In the genomic region with DNA sequence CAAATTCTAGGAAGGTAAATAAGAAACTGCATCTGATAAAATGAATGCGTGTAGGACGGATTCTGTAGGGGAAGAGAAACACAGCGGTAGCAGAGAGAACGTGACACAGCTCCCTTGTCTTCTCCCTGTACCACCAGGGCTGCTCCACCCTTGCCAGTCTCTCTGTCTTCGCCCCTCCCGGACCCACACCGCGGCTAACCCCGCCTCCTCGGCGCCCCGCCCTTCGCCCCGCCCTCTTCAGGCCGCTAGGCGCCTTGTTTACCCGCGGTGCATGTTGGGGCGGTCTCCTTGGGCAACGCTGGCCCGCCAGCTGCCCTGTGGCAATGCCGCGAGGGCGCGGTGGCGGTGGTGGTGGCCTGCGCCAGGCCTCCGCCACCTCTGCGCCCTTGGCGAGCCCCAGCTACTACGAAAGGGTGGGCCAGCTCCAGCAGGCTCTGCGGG, we compare ENCODE assay signal across 8 mouse cellular contexts. TPM values are rescaled to one million over a fixed set of nuclear protein-coding genes. Genes with fewer than 3 reads are reported as not detected.
DNase-seq lines count a peak whose midpoint lies in the region; ATAC-seq and TF ChIP-seq lines count a peak whose summit lies in the region.

A gene (plus strand): TSS at position 266 of the 441 bp plus-strand sequence.

- H3K9me3 ChIP-seq in forebrain, postnatal 0 days (ENCODE audit: low read length), result no peaks in the 10 kb centered on the region
- H3K9me3 ChIP-seq in lung, embryonic 14.5 days (ENCODE audit: low read depth, low read length), result no peaks in the 10 kb centered on the region

- TF ChIP-seq POLR2A in cerebellum, adult 2 months (IDR thresholded peaks at IDR 0.05; ENCODE audit: borderline replicate concordance, insufficient read depth, low read length), result peak; percentile 66

- peak; percentile 78 for DNase-seq in MEL-GATA-1-ER (ENCODE audit: extremely low read depth, low read depth)
- DNase-seq in cerebellum, adult 2 months, result peak; percentile 94
- DNase-seq in forebrain, postnatal 0 days, result peak; percentile 93
- DNase-seq in heart, postnatal 4 days, result peak; percentile 97
- DNase-seq in layer of hippocampus, adult 8-10 months (ENCODE audit: low spot score in 2 of 2), result peak; percentile 87 to 89
- DNase-seq in lung, embryonic 14.5 days, result peak; percentile 95
- peak; percentile 93 for DNase-seq in testis, postnatal 14 days (ENCODE audit: low spot score)

- peak within 1 kb of the TSS; percentile 89 for H3K4me3 ChIP-seq in cerebellum, adult 2 months (replicated peaks; ENCODE audit: insufficient read depth, low read depth, low read length)
- peak within 1 kb of the TSS; percentile 83 for H3K4me3 ChIP-seq in forebrain, postnatal 0 days (ENCODE audit: low read depth, low read length)
- H3K4me3 ChIP-seq in lung, embryonic 14.5 days (ENCODE audit: low read depth, low read length), result peak within 1 kb of the TSS; percentile 79

- peak; percentile 99 for ATAC-seq in forebrain, postnatal 0 days
- ATAC-seq in lung, embryonic 14.5 days (ENCODE audit: insufficient read depth), result peak; percentile 100
- peak; percentile 97 for ATAC-seq in neutrophil, adult 5-6 weeks (ENCODE audit: extremely low read depth, insufficient number of reproducible peaks, low FRiP score, poor library complexity, severe bottlenecking)

- TF ChIP-seq CTCF in cerebellum, adult 2 months (IDR thresholded peaks at IDR 0.05; ENCODE audit: borderline replicate concordance, insufficient read depth, low read depth, low read length), result no peak
- TF ChIP-seq CTCF in forebrain, postnatal 0 days (IDR thresholded peaks at IDR 0.05; ENCODE audit: low read depth), result peak; percentile 48
- TF ChIP-seq CTCF in lung, embryonic 14.5 days (IDR thresholded peaks at IDR 0.05; ENCODE audit: low read depth), result peak; percentile 33; the same call in 1 of the 2 replicates

- WGBS in cerebellum, adult 2 months, result under 1% methylated on average over 32 of the region's 32 CpGs
- 2% methylated on average over 32 of the region's 32 CpGs for WGBS in forebrain, postnatal 0 days
- under 1% methylated on average over 32 of the region's 32 CpGs for WGBS in lung, embryonic 14.5 days

- peak within 1 kb of the TSS; percentile 86 for H3K4me2 ChIP-seq in forebrain, postnatal 0 days (ENCODE audit: low read depth)
- H3K4me2 ChIP-seq in lung, embryonic 14.5 days, result peak within 1 kb of the TSS; percentile 71

- no peaks in the 10 kb centered on the region for H3K36me3 ChIP-seq in forebrain, postnatal 0 days (ENCODE audit: insufficient read depth)
- no peaks in the 10 kb centered on the region for H3K36me3 ChIP-seq in lung, embryonic 14.5 days (ENCODE audit: insufficient read depth)

- peak within 1 kb of the TSS; percentile 20 for H3K27ac ChIP-seq in cerebellum, adult 2 months (ENCODE audit: insufficient read depth, low read length)
- H3K27ac ChIP-seq in forebrain, postnatal 0 days (ENCODE audit: low read depth, low read length), result peak within 1 kb of the TSS; percentile 80
- H3K27ac ChIP-seq in lung, embryonic 14.5 days (ENCODE audit: low read depth), result peak within 1 kb of the TSS; percentile 70

- H3K27me3 ChIP-seq in cerebellum, adult 2 months (ENCODE audit: control insufficient read depth, insufficient read depth, low read length), result no peaks in the 10 kb centered on the region
- H3K27me3 ChIP-seq in forebrain, postnatal 0 days (ENCODE audit: insufficient read depth, low read length), result no peaks in the 10 kb centered on the region
- H3K27me3 ChIP-seq in lung, embryonic 14.5 days (ENCODE audit: insufficient read depth, low read length), result no peaks in the 10 kb centered on the region

- no peaks in the 10 kb centered on the region for H3K4me1 ChIP-seq in cerebellum, adult 2 months (ENCODE audit: control insufficient read depth, insufficient read depth, low read length)
- H3K4me1 ChIP-seq in forebrain, postnatal 0 days (ENCODE audit: insufficient read depth), result no peaks in the 10 kb centered on the region
- no peaks in the 10 kb centered on the region for H3K4me1 ChIP-seq in lung, embryonic 14.5 days (ENCODE audit: insufficient read depth)

- peak within 1 kb of the TSS; percentile 78 for H3K9ac ChIP-seq in forebrain, postnatal 0 days
- H3K9ac ChIP-seq in lung, embryonic 14.5 days, result peak within 1 kb of the TSS; percentile 72

RNA-seq across cellular contexts. Expression of the gene that starts here (rescaled TPM):
- 20.0 and 20.6 TPM in 2 replicates for polyA plus RNA-seq in cerebellum, adult 2 months (2012; rRNA removed)
- 14.5 and 18.2 TPM in 2 replicates for total RNA-seq in forebrain, postnatal 0 days (2014; rRNA removed)
- polyA plus RNA-seq in forebrain, postnatal 0 days (2015; fragmentation: Nextera tagmentation; extraction: Ambion mirVana), result 17.0 and 18.1 TPM in 2 replicates
- 10 to 100 TPM; 34.7 to 40.7 TPM for total RNA-seq in heart, postnatal 4 days (2021)
- total RNA-seq in layer of hippocampus, adult 8-10 months (2022), result 10 to 100 TPM; 20.9 to 27.1 (median 24.5) TPM
- 30.8 and 31.6 TPM in 2 replicates for polyA plus RNA-seq in lung, embryonic 14.5 days (2014; fragmentation: Nextera tagmentation; extraction: Ambion mirVana)
- 37.2 and 39.7 TPM in 2 replicates for total RNA-seq in neutrophil, adult 5-6 weeks (2017)

Comparison
In these comparisons a context has a peak if more than half of its experiments do, and no peak if none do; other contexts are left out.
1. Peak in every context shown above with its lines: DNase-seq, ATAC-seq, H3K4me3 ChIP-seq and H3K27ac ChIP-seq.
2. H3K27ac ChIP-seq: peak in every context shown above with its lines; median percentile 80 in forebrain, postnatal 0 days; 70 in lung, embryonic 14.5 days; 20 in cerebellum, adult 2 months.